10 mouse cellular contexts compared by ENCODE assay signal in the genomic region with DNA sequence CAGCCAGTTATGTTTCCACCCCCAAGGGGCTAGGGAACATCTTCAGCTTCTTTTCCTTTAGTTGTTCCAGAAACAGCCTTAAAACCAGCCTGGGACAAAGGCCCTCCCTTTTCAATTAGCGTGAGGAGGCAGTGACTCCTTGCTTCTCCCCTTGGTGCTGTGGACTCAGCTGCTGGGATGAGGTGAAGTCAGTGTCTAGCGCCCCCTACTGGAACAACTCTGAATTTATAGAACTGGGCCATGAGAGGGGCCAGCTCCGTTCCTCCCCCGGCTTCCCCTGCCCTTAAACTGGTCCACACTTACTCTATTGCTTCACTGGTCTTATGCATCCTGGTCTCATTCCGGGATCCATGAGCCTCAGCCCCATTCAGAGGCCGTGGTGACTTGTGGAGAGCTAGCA. TPM values are rescaled to one million over a fixed set of nuclear protein-coding genes. Genes with fewer than 3 reads are reported as not detected.
DNase-seq lines count a peak whose midpoint lies in the region; ATAC-seq and TF ChIP-seq lines count a peak whose summit lies in the region.
"Had no signal": no experiment of that assay in that cellular context is flagged by ENCODE, and none has a peak within 500 bp of the region (broad histone marks: within the 10 kb centered on the region; RNA-seq: fewer than 3 reads in every experiment).

No protein-coding gene starts in this region.

- no peak overlapping the region for H3K9ac ChIP-seq in ES-Bruce4 (ENCODE audit: low read depth, poor library complexity, severe bottlenecking)
- H3K9ac ChIP-seq in liver, embryonic 15.5 days = no peak overlapping the region
- H3K9ac ChIP-seq: heart, embryonic 15.5 days; neural tube, embryonic 12.5 days had no signal

- TF ChIP-seq EP300 in ES-Bruce4 (IDR thresholded peaks at IDR 0.05; ENCODE audit: insufficient read depth, low read depth, low read length) = no peak

- 20% methylated on average over 6 of the region's 6 CpGs for WGBS in liver, embryonic 15.5 days (ENCODE audit: insufficient replicate concordance)

- H3K4me1 ChIP-seq in ES-Bruce4 (ENCODE audit: control insufficient read depth, insufficient read depth, low read length) = peaks cover 11% of the 10 kb centered on the region
- H3K4me1 ChIP-seq in bone marrow macrophage, adult 2 months (ENCODE audit: control insufficient read depth, insufficient read depth, low read length) = 0 out of 2 replicates have a peak, but pooled peaks cover 2% of the 10 kb centered on the region
- peaks cover 69% of the 10 kb centered on the region for H3K4me1 ChIP-seq in liver, embryonic 15.5 days (replicated peaks)

- no peak for TF ChIP-seq POLR2A in ES-Bruce4 (IDR thresholded peaks at IDR 0.05; ENCODE audit: insufficient read depth, low read length)
- no peak for TF ChIP-seq POLR2A in bone marrow macrophage, adult 2 months (IDR thresholded peaks at IDR 0.05; ENCODE audit: borderline replicate concordance, low read depth, low read length)

- DNase-seq in kidney, adult 8-10 months = peak; percentile 12 to 32
- DNase-seq in kidney, adult 18-20 months = no peak
- DNase-seq in spleen, adult 12 weeks (ENCODE audit: low spot score) = peak; percentile 48
- DNase-seq in yolk sac, embryonic 10.5 days (ENCODE audit: low spot score) = no peak

- no peaks in the 10 kb centered on the region for H3K36me3 ChIP-seq in ES-Bruce4 (ENCODE audit: control insufficient read depth, insufficient read depth, low read length, poor library complexity, severe bottlenecking)
- H3K36me3 ChIP-seq in liver, embryonic 15.5 days (replicated peaks) = peaks cover 11% of the 10 kb centered on the region; the same call in 1 of the 2 replicates
- H3K36me3 ChIP-seq: heart, embryonic 15.5 days had no signal

- TF ChIP-seq CTCF in ES-Bruce4 (IDR thresholded peaks at IDR 0.05; ENCODE audit: low read depth, low read length) = peak; percentile 86
- peak; percentile 87 for TF ChIP-seq CTCF in bone marrow macrophage, adult 2 months (IDR thresholded peaks at IDR 0.05; ENCODE audit: low read depth, low read length)

- H3K9me3 ChIP-seq in ES-Bruce4 (replicated peaks; ENCODE audit: control insufficient read depth, insufficient read depth, low read length, poor library complexity, severe bottlenecking) = no peaks in the 10 kb centered on the region
- H3K9me3 ChIP-seq in liver, embryonic 15.5 days (replicated peaks) = no peaks in the 10 kb centered on the region
- H3K9me3 ChIP-seq: heart, embryonic 15.5 days; neural tube, embryonic 12.5 days had no signal

- H3K4me2 ChIP-seq in liver, embryonic 15.5 days = peak overlapping the region; percentile 58
- H3K4me2 ChIP-seq: heart, embryonic 15.5 days had no signal

- H3K27me3 ChIP-seq in ES-Bruce4 (ENCODE audit: control insufficient read depth, insufficient read depth, low read length, poor library complexity, severe bottlenecking) = no peaks in the 10 kb centered on the region
- no peaks in the 10 kb centered on the region for H3K27me3 ChIP-seq in liver, embryonic 15.5 days
- H3K27me3 ChIP-seq: heart, embryonic 15.5 days; neural tube, embryonic 12.5 days had no signal

- peak; percentile 56 for ATAC-seq in erythroid progenitor cell, adult 5-6 weeks (replicated peaks; ENCODE audit: low FRiP score, poor library complexity, severe bottlenecking)
- no peak for ATAC-seq in liver, embryonic 15.5 days (ENCODE audit: insufficient read depth)

- no peak overlapping the region for H3K4me3 ChIP-seq in ES-Bruce4 (ENCODE audit: low read depth, low read length)
- no peak overlapping the region for H3K4me3 ChIP-seq in bone marrow macrophage, adult 2 months (ENCODE audit: insufficient read depth, low read length)
- no peak overlapping the region for H3K4me3 ChIP-seq in liver, embryonic 15.5 days (replicated peaks)
- H3K4me3 ChIP-seq: heart, embryonic 15.5 days; neural tube, embryonic 12.5 days had no signal

- H3K27ac ChIP-seq in ES-Bruce4 (ENCODE audit: insufficient read depth, low read length) = no peak overlapping the region
- H3K27ac ChIP-seq in bone marrow macrophage, adult 2 months (ENCODE audit: insufficient read depth, low read depth, low read length) = no peak overlapping the region
- H3K27ac ChIP-seq in liver, embryonic 15.5 days (replicated peaks) = no peak overlapping the region
- H3K27ac ChIP-seq: heart, embryonic 15.5 days; neural tube, embryonic 12.5 days had no signal

RNA-seq across cellular contexts. Expression of a gene that starts 37.4 kb away (rescaled TPM):
- 0.99 and 1.3 TPM in 2 replicates for polyA plus RNA-seq in ES-Bruce4 (2011; ENCODE audit: insufficient read depth, insufficient read length, low read depth, missing spikeins)
- not detected in 2 replicates for polyA plus RNA-seq in bone marrow macrophage, adult 2 months (2012; ENCODE audit: insufficient read depth, insufficient read length, missing spikeins)
- not detected in 2 replicates for total RNA-seq in erythroid progenitor cell, adult 5-6 weeks (2015; ENCODE audit: low replicate concordance)
- total RNA-seq in erythroid progenitor cell, adult 5-6 weeks (2017; ENCODE audit: low replicate concordance) = not detected in 2 replicates
- not detected in 2 replicates for polyA plus RNA-seq in liver, embryonic 15.5 days (2015; fragmentation: Nextera tagmentation; extraction: Ambion mirVana)
- polyA plus RNA-seq: heart, embryonic 15.5 days; neural tube, embryonic 12.5 days had no signal

RNA-seq across cellular contexts. Expression of a gene that starts 44.0 kb away (rescaled TPM):
- 16.0 and 19.2 TPM in 2 replicates for polyA plus RNA-seq in ES-Bruce4 (2011; ENCODE audit: insufficient read depth, insufficient read length, low read depth, missing spikeins)
- polyA plus RNA-seq in bone marrow macrophage, adult 2 months (2012; ENCODE audit: insufficient read depth, insufficient read length, missing spikeins) = 16.2 and 17.9 TPM in 2 replicates
- 23.4 and 36.0 TPM in 2 replicates for total RNA-seq in erythroid progenitor cell, adult 5-6 weeks (2015; ENCODE audit: low replicate concordance)
- total RNA-seq in erythroid progenitor cell, adult 5-6 weeks (2017; ENCODE audit: low replicate concordance) = 4.4 and 5.0 TPM in 2 replicates
- polyA plus RNA-seq in liver, embryonic 15.5 days (2015; fragmentation: Nextera tagmentation; extraction: Ambion mirVana) = 1.1 and 1.5 TPM in 2 replicates

RNA-seq across cellular contexts. Expression of a gene that starts 58.9 kb away (rescaled TPM):
- polyA plus RNA-seq in ES-Bruce4 (2011; ENCODE audit: insufficient read depth, insufficient read length, low read depth, missing spikeins) = 28.0 and 30.7 TPM in 2 replicates
- not detected in 2 replicates for polyA plus RNA-seq in bone marrow macrophage, adult 2 months (2012; ENCODE audit: insufficient read depth, insufficient read length, missing spikeins)
- not detected in 2 replicates for total RNA-seq in erythroid progenitor cell, adult 5-6 weeks (2015; ENCODE audit: low replicate concordance)
- total RNA-seq in erythroid progenitor cell, adult 5-6 weeks (2017; ENCODE audit: low replicate concordance) = not detected in 2 replicates
- 0.18 and 0.31 TPM in 2 replicates for polyA plus RNA-seq in liver, embryonic 15.5 days (2015; fragmentation: Nextera tagmentation; extraction: Ambion mirVana)

Comparison
In these comparisons a context has a peak if more than half of its experiments do, and no peak if none do; other contexts are left out.
1. DNase-seq: peak in kidney, adult 8-10 months (2 of 2) and spleen, adult 12 weeks (single experiment); none in kidney, adult 18-20 months (single experiment) and yolk sac, embryonic 10.5 days (single experiment).
2. RNA of a gene that starts 58.9 kb away (polyA plus RNA-seq): 28.0 to 30.7 TPM in ES-Bruce4; 0.18 to 0.31 TPM in liver, embryonic 15.5 days and not detected in bone marrow macrophage, adult 2 months; every median in the first group is over 10 times any median in the second.